Mouse (Mus musculus): ENCODE data around the gene Ang2. TPM values are rescaled to one million over a fixed set of nuclear protein-coding genes. Genes with fewer than 3 reads are reported as not detected.
"Not testable (repeated sequence)": the region's sequence is repeated elsewhere in the genome, so short reads cannot be mapped to it uniquely, and the experiment has no call there.

The Ang2 gene
- total and polyA plus RNA-seq, 3 experiments, result not detected

GRCm38 (mm10) chr14:51172095-51172865, 26.7 kb downstream of the Ang2 start:
- DNase-seq, result peak in 1 of 2 experiments; percentile 52
- not testable (repeated sequence) for H3K27me3 ChIP-seq (ENCODE audit: control insufficient read depth, insufficient read depth, low read length); H3K36me3 ChIP-seq (ENCODE audit: control insufficient read depth, insufficient read depth, low read length); H3K27ac ChIP-seq; H3K79me2 ChIP-seq (replicated peaks; ENCODE audit: control insufficient read depth, insufficient read depth, low read length); H3K9ac ChIP-seq (ENCODE audit: low read depth, low read length); H3K4me3 ChIP-seq; H3K4me1 ChIP-seq (ENCODE audit: control insufficient read depth, insufficient read depth, low read length)
- TF ChIP-seq CTCF (IDR thresholded peaks at IDR 0.05), result peak; percentile 80
- intact Hi-C loops (cut with DNase I), result loop anchor here (2.0 kb wide), 1 partner anchor 69 kb away; no protein-coding TSS in a partner anchor
- 28% methylated on average over 9 of the region's 9 CpGs for WGBS

GRCm38 (mm10) chr14:51166068-51166467, 32.9 kb downstream of the Ang2 start:
- no peak for TF ChIP-seq EP300 (IDR thresholded peaks at IDR 0.05; ENCODE audit: insufficient read depth, low read depth, low read length)
- TF ChIP-seq CTCF (IDR thresholded peaks at IDR 0.05), result no peak
- no peak for TF ChIP-seq POLR2A (IDR thresholded peaks at IDR 0.05; ENCODE audit: insufficient read depth, low read depth, low read length)
- no peaks in the 10 kb centered on the region for H3K27me3 ChIP-seq (ENCODE audit: control insufficient read depth, insufficient read depth, low read length)
- H3K79me2 ChIP-seq (replicated peaks; ENCODE audit: control insufficient read depth, insufficient read depth, low read length), result no peaks in the 10 kb centered on the region
- H3K4me1 ChIP-seq (ENCODE audit: control insufficient read depth, insufficient read depth, low read length), result peaks cover 3% of the 10 kb centered on the region
- intact Hi-C loops (cut with DNase I), result no loop called here
- H3K9ac ChIP-seq (ENCODE audit: low read depth, low read length), result no peak overlapping the region
- H3K27ac ChIP-seq, result no peak overlapping the region
- H3K36me3 ChIP-seq (ENCODE audit: control insufficient read depth, insufficient read depth, low read length), result no peaks in the 10 kb centered on the region
- DNase-seq, result no peak
- H3K4me3 ChIP-seq, result no peak overlapping the region

- TF ChIP-seq POLR2A (IDR thresholded peaks at IDR 0.05; ENCODE audit: insufficient read depth, low read depth, low read length) (no peak), CTCF (IDR thresholded peaks at IDR 0.05) (no peak), EP300 (IDR thresholded peaks at IDR 0.05; ENCODE audit: insufficient read depth, low read depth, low read length) (no peak)
Measured at GRCm38 (mm10) chr14:51165435-51165834, 33.5 kb downstream of the Ang2 start.

GRCm38 (mm10) chr14:51163323-51163722, 35.6 kb downstream of the Ang2 start:
- not testable (repeated sequence) for H3K4me3 ChIP-seq; H3K27me3 ChIP-seq (ENCODE audit: control insufficient read depth, insufficient read depth, low read length); H3K79me2 ChIP-seq (replicated peaks; ENCODE audit: control insufficient read depth, insufficient read depth, low read length); H3K27ac ChIP-seq; DNase-seq; H3K9ac ChIP-seq (ENCODE audit: low read depth, low read length); H3K4me1 ChIP-seq (ENCODE audit: control insufficient read depth, insufficient read depth, low read length); H3K36me3 ChIP-seq (ENCODE audit: control insufficient read depth, insufficient read depth, low read length)
- 62% methylated on average over 6 of the region's 6 CpGs for WGBS
- intact Hi-C loops (cut with DNase I), result loop anchor here (5.0 kb wide), 1 partner anchor 36 kb away; no protein-coding TSS in a partner anchor

More at GRCm38 (mm10) chr14:51165435-51165834, 33.5 kb downstream of the Ang2 start:
- Histone ChIP-seq H3K4me1 (ENCODE audit: control insufficient read depth, insufficient read depth, low read length) (peaks cover 3% of the 10 kb centered on the region), H3K9ac (ENCODE audit: low read depth, low read length) (no peak overlapping the region), H3K79me2 (replicated peaks; ENCODE audit: control insufficient read depth, insufficient read depth, low read length) (no peaks in the 10 kb centered on the region), H3K4me3 (no peak overlapping the region), H3K27ac (no peak overlapping the region), H3K27me3 (ENCODE audit: control insufficient read depth, insufficient read depth, low read length) (no peaks in the 10 kb centered on the region), H3K36me3 (ENCODE audit: control insufficient read depth, insufficient read depth, low read length) (no peaks in the 10 kb centered on the region)
- WGBS, result 93% methylated on average over 1 of the region's 1 CpGs
- intact Hi-C loops (cut with DNase I), result no loop called here
- no peak for DNase-seq

- DNase-seq; H3K4me1 ChIP-seq (ENCODE audit: control insufficient read depth, insufficient read depth, low read length); H3K27me3 ChIP-seq (ENCODE audit: control insufficient read depth, insufficient read depth, low read length); H3K79me2 ChIP-seq (replicated peaks; ENCODE audit: control insufficient read depth, insufficient read depth, low read length); H3K36me3 ChIP-seq (ENCODE audit: control insufficient read depth, insufficient read depth, low read length); H3K27ac ChIP-seq; H3K9ac ChIP-seq (ENCODE audit: low read depth, low read length); H3K4me3 ChIP-seq: not testable (repeated sequence)
- intact Hi-C loops (cut with DNase I), result loop anchor here (5.0 kb wide), 1 partner anchor 35 kb away; no protein-coding TSS in a partner anchor
- WGBS, result 89% methylated on average over 3 of the region's 3 CpGs
Measured at GRCm38 (mm10) chr14:51161976-51162375, 37.0 kb downstream of the Ang2 start, which contains the start of gene Rnase2b. Gene Rnase2b (plus strand): TSS chr14:51162260.

- WGBS, result 94% methylated on average over 1 of the region's 1 CpGs
- no peaks in the 10 kb centered on the region for H3K36me3 ChIP-seq (ENCODE audit: control insufficient read depth, insufficient read depth, low read length)
- no peak overlapping the region for H3K4me3 ChIP-seq
- TF ChIP-seq EP300 (IDR thresholded peaks at IDR 0.05; ENCODE audit: insufficient read depth, low read depth, low read length), result no peak
- TF ChIP-seq CTCF (IDR thresholded peaks at IDR 0.05), result no peak
- no peak for TF ChIP-seq POLR2A (IDR thresholded peaks at IDR 0.05; ENCODE audit: insufficient read depth, low read depth, low read length)
- H3K27me3 ChIP-seq (ENCODE audit: control insufficient read depth, insufficient read depth, low read length), result no peaks in the 10 kb centered on the region
- DNase-seq, result no peak
- H3K79me2 ChIP-seq (replicated peaks; ENCODE audit: control insufficient read depth, insufficient read depth, low read length), result no peaks in the 10 kb centered on the region
- H3K27ac ChIP-seq, result no peak overlapping the region
- H3K4me1 ChIP-seq (ENCODE audit: control insufficient read depth, insufficient read depth, low read length), result no peaks in the 10 kb centered on the region
- H3K9ac ChIP-seq (ENCODE audit: low read depth, low read length), result no peak overlapping the region
- intact Hi-C loops (cut with DNase I), result no loop called here
Measured at GRCm38 (mm10) chr14:51157072-51157471, 41.9 kb downstream of the Ang2 start.

Measured in heart, adult 2 months (tissue).